Mouse (Mus musculus) layer of hippocampus, adult 18-20 months (tissue): ENCODE measurements around the gene Agap1. TPM values are rescaled to one million over a fixed set of nuclear protein-coding genes. Genes with fewer than 3 reads are reported as not detected.

Experiments used
- DNase-seq, 2 experiments: peaks; one replicate each; pipeline ENCODE4 v3.0.0; 2022; ENCODE audit warnings: low spot score in 2 of 2
- total RNA-seq, 2 experiments: library from RNA; stranded (reverse); gene quantifications; 2 replicates each; pipeline ENCODE4 v1.2.3; 2021

Gene Agap1
- total RNA-seq, 2 experiments from 2014 or later = 289 to 304 TPM

- no peak for DNase-seq
Observed at GRCm38 (mm10) chr1:89701162-89701730, 246.6 kb downstream of the Agap1 start.

GRCm38 (mm10) chr1:89703294-89703693 lies 248.7 kb downstream of the Agap1 start:
- no peak for DNase-seq

GRCm38 (mm10) chr1:89705670-89706069 lies 251.1 kb downstream of the Agap1 start:
- no peak for DNase-seq

- DNase-seq = no peak
Observed at GRCm38 (mm10) chr1:89706862-89707261, 252.3 kb downstream of the Agap1 start.

GRCm38 (mm10) chr1:89707756-89708480 lies 253.3 kb downstream of the Agap1 start:
- peak in 1 of 2 experiments; percentile 26 for DNase-seq

GRCm38 (mm10) chr1:89709824-89710223 lies 255.2 kb downstream of the Agap1 start:
- DNase-seq = no peak

- no peak for DNase-seq
Observed at GRCm38 (mm10) chr1:89713681-89714080, 259.1 kb downstream of the Agap1 start.

- no peak for DNase-seq
Observed at GRCm38 (mm10) chr1:89714165-89714980, 259.8 kb downstream of the Agap1 start.

GRCm38 (mm10) chr1:89716234-89716633 lies 261.6 kb downstream of the Agap1 start:
- no peak for DNase-seq

GRCm38 (mm10) chr1:89717100-89717499 lies 262.5 kb downstream of the Agap1 start:
- DNase-seq = no peak

GRCm38 (mm10) chr1:89718782-89719403 lies 264.3 kb downstream of the Agap1 start:
- DNase-seq = no peak

GRCm38 (mm10) chr1:89724141-89724540 lies 269.5 kb downstream of the Agap1 start:
- no peak for DNase-seq

GRCm38 (mm10) chr1:89724555-89724954 lies 269.9 kb downstream of the Agap1 start:
- no peak for DNase-seq

- DNase-seq = no peak
Observed at GRCm38 (mm10) chr1:89724957-89725356, 270.4 kb downstream of the Agap1 start.

- no peak for DNase-seq
Observed at GRCm38 (mm10) chr1:89728481-89728880, 273.9 kb downstream of the Agap1 start.

GRCm38 (mm10) chr1:89730589-89731195 lies 276.1 kb downstream of the Agap1 start:
- DNase-seq = no peak

GRCm38 (mm10) chr1:89734368-89734767 lies 279.8 kb downstream of the Agap1 start:
- no peak for DNase-seq

GRCm38 (mm10) chr1:89735146-89735545 lies 280.5 kb downstream of the Agap1 start:
- DNase-seq = no peak

GRCm38 (mm10) chr1:89736021-89736420 lies 281.4 kb downstream of the Agap1 start:
- no peak for DNase-seq

- no peak for DNase-seq
Observed at GRCm38 (mm10) chr1:89739067-89739774, 284.6 kb downstream of the Agap1 start.

GRCm38 (mm10) chr1:89739775-89740099 lies 285.1 kb downstream of the Agap1 start:
- no peak for DNase-seq
